9 mouse cellular contexts compared by ENCODE assay signal in the genomic region with DNA sequence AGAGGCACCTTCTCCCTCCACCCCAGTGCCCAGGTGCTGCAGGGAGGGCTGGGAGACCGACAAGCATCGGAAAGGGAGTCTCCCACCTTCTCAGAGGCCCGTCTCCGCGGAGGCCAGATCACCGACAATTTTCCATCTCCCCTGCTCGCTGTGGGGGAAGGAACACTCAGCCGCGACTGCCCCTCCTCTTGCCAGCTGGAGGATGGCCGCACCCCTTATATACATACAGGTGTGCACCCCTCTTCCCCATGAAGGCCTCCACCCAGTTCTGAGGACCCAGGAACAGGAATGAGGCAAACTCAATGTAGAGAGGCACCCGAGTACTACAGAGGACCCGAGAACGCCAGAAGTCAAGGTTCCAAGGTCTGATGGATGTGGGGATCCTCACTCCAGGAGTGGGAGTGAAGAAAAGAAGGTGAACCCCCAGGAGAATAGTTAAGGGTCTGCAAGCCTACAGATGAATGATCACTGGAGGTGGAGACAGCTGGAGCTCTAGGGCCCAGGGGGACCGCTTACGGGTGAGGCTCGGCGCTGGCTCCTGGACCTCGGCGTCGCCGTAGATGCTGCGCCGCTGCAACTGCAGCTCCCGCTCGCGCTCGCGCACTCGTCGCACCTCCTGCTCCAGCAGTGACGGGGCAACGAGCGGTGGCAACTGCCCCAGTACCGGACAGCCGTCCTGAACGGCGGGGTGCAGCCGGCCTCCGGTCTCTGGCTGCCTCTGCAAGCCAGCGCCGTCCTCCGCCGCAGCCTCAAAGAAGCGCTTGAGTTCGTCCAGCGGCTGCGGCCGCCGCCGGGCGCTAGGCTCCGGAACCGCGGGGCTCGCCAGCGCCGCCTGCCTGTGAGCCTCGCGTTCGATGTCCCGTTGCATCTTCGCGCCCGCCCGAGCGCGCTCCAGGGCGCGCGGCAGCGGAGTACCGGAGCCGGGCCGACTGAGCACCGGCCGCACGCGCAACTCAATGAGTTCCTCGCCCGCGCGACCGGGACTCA. TPM values are rescaled to one million over a fixed set of nuclear protein-coding genes. Genes with fewer than 3 reads are reported as not detected.
DNase-seq lines count a peak whose midpoint lies in the region; ATAC-seq and TF ChIP-seq lines count a peak whose summit lies in the region.
"Had no signal": no experiment of that assay in that cellular context is flagged by ENCODE, and none has a peak within 500 bp of the region (broad histone marks: within the 10 kb centered on the region; RNA-seq: fewer than 3 reads in every experiment).

No protein-coding gene starts in this region.

- H3K79me2 ChIP-seq in liver, adult 2 months (ENCODE audit: control insufficient read depth, insufficient read depth, low read length) = no peaks in the 10 kb centered on the region

- peaks cover 27% of the 10 kb centered on the region for H3K4me1 ChIP-seq in intestine, embryonic 15.5 days (replicated peaks)
- peaks cover 5% of the 10 kb centered on the region; the same call in 1 of the 2 replicates for H3K4me1 ChIP-seq in liver, adult 2 months (ENCODE audit: control insufficient read depth, insufficient read depth, low read length)
- peaks cover 22% of the 10 kb centered on the region for H3K4me1 ChIP-seq in midbrain, embryonic 16.5 days (ENCODE audit: control insufficient read depth, insufficient read depth, low read length)

- H3K36me3 ChIP-seq in intestine, embryonic 15.5 days = no peaks in the 10 kb centered on the region
- no peaks in the 10 kb centered on the region for H3K36me3 ChIP-seq in liver, adult 2 months (ENCODE audit: control insufficient read depth, insufficient read depth, low read length)
- no peaks in the 10 kb centered on the region for H3K36me3 ChIP-seq in midbrain, embryonic 16.5 days (ENCODE audit: control insufficient read depth, insufficient read depth, low read length)
- no peaks in the 10 kb centered on the region for H3K36me3 ChIP-seq in splenic B cell, adult 2 months (ENCODE audit: control insufficient read depth, insufficient read depth, low read length, poor library complexity, severe bottlenecking)

- H3K4me2 ChIP-seq in intestine, embryonic 15.5 days (replicated peaks) = peak overlapping the region; percentile 99
- H3K4me2 ChIP-seq in midbrain, embryonic 16.5 days (ENCODE audit: low read length) = peak overlapping the region; percentile 94

- 1% methylated on average over 83 of the region's 83 CpGs for WGBS in intestine, embryonic 15.5 days
- WGBS in liver, adult 2 months = 3% methylated on average over 82 of the region's 83 CpGs
- WGBS in midbrain, embryonic 16.5 days = 2% methylated on average over 81 of the region's 83 CpGs

- TF ChIP-seq CTCF in liver, adult 2 months (IDR thresholded peaks at IDR 0.05; ENCODE audit: low read depth, low read length) = peak; percentile 75

- peaks cover 35% of the 10 kb centered on the region for H3K27me3 ChIP-seq in intestine, embryonic 15.5 days (replicated peaks)
- no peaks in the 10 kb centered on the region for H3K27me3 ChIP-seq in liver, adult 2 months (ENCODE audit: control insufficient read depth, insufficient read depth, low read length)
- peaks cover 22% of the 10 kb centered on the region for H3K27me3 ChIP-seq in midbrain, embryonic 16.5 days (ENCODE audit: control insufficient read depth, insufficient read depth, low read depth, low read length)
- no peaks in the 10 kb centered on the region for H3K27me3 ChIP-seq in splenic B cell, adult 2 months (ENCODE audit: control insufficient read depth, insufficient read depth, low read length, poor library complexity, severe bottlenecking)

- peak; percentile 65 for DNase-seq in layer of hippocampus, adult 11-12 months (ENCODE audit: low spot score)
- DNase-seq in layer of hippocampus, adult 9-10 months (ENCODE audit: low spot score) = no peak
- DNase-seq in cerebellum, postnatal 4 days (ENCODE audit: low spot score in 2 of 2) = peak; percentile 59 to 71
- peak; percentile 61 to 79 for DNase-seq in gastrocnemius, postnatal 4 days (ENCODE audit: low spot score in 2 of 2)
- DNase-seq in liver, adult 2 months (ENCODE audit: extremely low read depth, low read depth, low spot score) = peak; percentile 27
- peak; percentile 80 for DNase-seq in splenic B cell, adult 2 months (ENCODE audit: low read depth, low spot score)

- TF ChIP-seq POLR2A in liver, adult 2 months (IDR thresholded peaks at IDR 0.05; ENCODE audit: extremely low read depth, insufficient read depth, low read length) = no peak

- ATAC-seq in intestine, embryonic 15.5 days = peak; percentile 68
- ATAC-seq in midbrain, embryonic 16.5 days = peak; percentile 41

- H3K9me3 ChIP-seq in intestine, embryonic 15.5 days = no peaks in the 10 kb centered on the region
- no peaks in the 10 kb centered on the region for H3K9me3 ChIP-seq in midbrain, embryonic 16.5 days (replicated peaks; ENCODE audit: control insufficient read depth, low read length, poor library complexity, severe bottlenecking)

- peak overlapping the region; percentile 47 for H3K4me3 ChIP-seq in intestine, embryonic 15.5 days (replicated peaks)
- peak overlapping the region; percentile 49; the same call in 1 of the 2 replicates for H3K4me3 ChIP-seq in liver, adult 2 months (ENCODE audit: insufficient read depth, low read depth, low read length)
- H3K4me3 ChIP-seq in midbrain, embryonic 16.5 days (ENCODE audit: low read depth, low read length) = peak overlapping the region; percentile 58

- peak overlapping the region; percentile 37 for H3K27ac ChIP-seq in intestine, embryonic 15.5 days
- no peak overlapping the region for H3K27ac ChIP-seq in liver, adult 2 months (replicated peaks; ENCODE audit: insufficient read depth, low read depth, low read length)
- H3K27ac ChIP-seq in midbrain, embryonic 16.5 days (ENCODE audit: low read length) = no peak overlapping the region

- peak overlapping the region; percentile 53 for H3K9ac ChIP-seq in intestine, embryonic 15.5 days
- peak overlapping the region; percentile 52 for H3K9ac ChIP-seq in liver, adult 2 months (ENCODE audit: low read depth, low read length)
- H3K9ac ChIP-seq in midbrain, embryonic 16.5 days (ENCODE audit: low read depth, low read length) = peak overlapping the region; percentile 66

RNA-seq across cellular contexts. Expression of a gene that starts 1.1 kb away (rescaled TPM):
- 1 to 10 TPM in 1 of 2 experiments, under 1 TPM in 1; 0.65 to 1.2 TPM for total RNA-seq in gastrocnemius, postnatal 4 days (2021)
- polyA plus RNA-seq in intestine, embryonic 15.5 days (2015; fragmentation: Nextera tagmentation; extraction: Ambion mirVana) = 1.5 and 1.6 TPM in 2 replicates
- total RNA-seq in liver, adult 2 months (2014; rRNA removed) = 0.20 and 0.28 TPM in 2 replicates
- 0.21 and 0.34 TPM in 2 replicates for polyA plus RNA-seq in liver, adult 2 months (2012; rRNA removed)
- 0.28 and 0.30 TPM in 2 replicates for polyA plus RNA-seq in midbrain, embryonic 16.5 days (2015; fragmentation: Nextera tagmentation; extraction: Ambion mirVana)
- total RNA-seq: G1E had no signal
- polyA plus RNA-seq: G1E had no signal

RNA-seq across cellular contexts. Expression of a gene that starts 9.6 kb away (rescaled TPM):
- under 1 TPM in 1 of 2 experiments, not detected in 1; 0.44 TPM for total RNA-seq in gastrocnemius, postnatal 4 days (2021)
- polyA plus RNA-seq in intestine, embryonic 15.5 days (2015; fragmentation: Nextera tagmentation; extraction: Ambion mirVana) = 0.86 and 0.87 TPM in 2 replicates
- total RNA-seq in liver, adult 2 months (2014; rRNA removed) = 0.20 and 0.46 TPM in 2 replicates
- polyA plus RNA-seq in liver, adult 2 months (2012; rRNA removed) = 0.11 and 0.26 TPM in 2 replicates
- 1.1 and 1.3 TPM in 2 replicates for polyA plus RNA-seq in midbrain, embryonic 16.5 days (2015; fragmentation: Nextera tagmentation; extraction: Ambion mirVana)

RNA-seq across cellular contexts. Expression of a gene that starts 10.4 kb away (rescaled TPM):
- 1 to 10 TPM; 1.1 to 2.2 TPM for total RNA-seq in gastrocnemius, postnatal 4 days (2021)
- 8.9 and 9.4 TPM in 2 replicates for polyA plus RNA-seq in intestine, embryonic 15.5 days (2015; fragmentation: Nextera tagmentation; extraction: Ambion mirVana)
- total RNA-seq in liver, adult 2 months (2014; rRNA removed) = not detected in 2 replicates
- not detected in 2 replicates for polyA plus RNA-seq in liver, adult 2 months (2012; rRNA removed)
- polyA plus RNA-seq in midbrain, embryonic 16.5 days (2015; fragmentation: Nextera tagmentation; extraction: Ambion mirVana) = 2.8 and 4.7 TPM in 2 replicates
- total RNA-seq: G1E had no signal

RNA-seq across cellular contexts. Expression of a gene that starts 13.4 kb away (rescaled TPM):
- total RNA-seq in gastrocnemius, postnatal 4 days (2021) = 10 to 100 TPM; 40.7 to 44.4 TPM
- 8.4 and 8.7 TPM in 2 replicates for polyA plus RNA-seq in intestine, embryonic 15.5 days (2015; fragmentation: Nextera tagmentation; extraction: Ambion mirVana)
- 4.0 and 7.2 TPM in 2 replicates for total RNA-seq in liver, adult 2 months (2014; rRNA removed)
- 11.9 and 12.2 TPM in 2 replicates for polyA plus RNA-seq in liver, adult 2 months (2012; rRNA removed)
- 5.4 and 6.3 TPM in 2 replicates for polyA plus RNA-seq in midbrain, embryonic 16.5 days (2015; fragmentation: Nextera tagmentation; extraction: Ambion mirVana)

RNA-seq across cellular contexts. Expression of a gene that starts 31.5 kb away (rescaled TPM):
- total RNA-seq in gastrocnemius, postnatal 4 days (2021) = 1 to 10 TPM in 1 of 2 experiments, under 1 TPM in 1; 0.93 to 1.4 TPM
- 1.3 and 1.5 TPM in 2 replicates for polyA plus RNA-seq in intestine, embryonic 15.5 days (2015; fragmentation: Nextera tagmentation; extraction: Ambion mirVana)
- total RNA-seq in liver, adult 2 months (2014; rRNA removed) = 1.4 and 1.5 TPM in 2 replicates
- 1.4 and 2.1 TPM in 2 replicates for polyA plus RNA-seq in liver, adult 2 months (2012; rRNA removed)
- polyA plus RNA-seq in midbrain, embryonic 16.5 days (2015; fragmentation: Nextera tagmentation; extraction: Ambion mirVana) = 0.26 and 0.47 TPM in 2 replicates
- total RNA-seq: G1E had no signal
- polyA plus RNA-seq: G1E had no signal
